Mouse (Mus musculus) testis, adult 2 months (tissue): ENCODE data around the gene Sec24d.

Source experiments
- CTCF ChIP-seq: fragments of 200-500 bp; IDR thresholded peaks from 2 replicates; pipeline ENCODE4 v1.5.1; 2012; ENCODE audit warnings: low read depth, mild to moderate bottlenecking, inconsistent platforms, low read length, moderate library complexity; ENCODE audit not compliant: control insufficient read depth, insufficient read depth, insufficient replicate concordance
- POLR2A ChIP-seq: fragments of 200-500 bp; IDR thresholded peaks from 2 replicates; pipeline ENCODE4 v1.6.1; 2012; ENCODE audit warnings: low read depth, mild to moderate bottlenecking, inconsistent platforms, low read length, moderate library complexity; ENCODE audit not compliant: control insufficient read depth

DNA sequence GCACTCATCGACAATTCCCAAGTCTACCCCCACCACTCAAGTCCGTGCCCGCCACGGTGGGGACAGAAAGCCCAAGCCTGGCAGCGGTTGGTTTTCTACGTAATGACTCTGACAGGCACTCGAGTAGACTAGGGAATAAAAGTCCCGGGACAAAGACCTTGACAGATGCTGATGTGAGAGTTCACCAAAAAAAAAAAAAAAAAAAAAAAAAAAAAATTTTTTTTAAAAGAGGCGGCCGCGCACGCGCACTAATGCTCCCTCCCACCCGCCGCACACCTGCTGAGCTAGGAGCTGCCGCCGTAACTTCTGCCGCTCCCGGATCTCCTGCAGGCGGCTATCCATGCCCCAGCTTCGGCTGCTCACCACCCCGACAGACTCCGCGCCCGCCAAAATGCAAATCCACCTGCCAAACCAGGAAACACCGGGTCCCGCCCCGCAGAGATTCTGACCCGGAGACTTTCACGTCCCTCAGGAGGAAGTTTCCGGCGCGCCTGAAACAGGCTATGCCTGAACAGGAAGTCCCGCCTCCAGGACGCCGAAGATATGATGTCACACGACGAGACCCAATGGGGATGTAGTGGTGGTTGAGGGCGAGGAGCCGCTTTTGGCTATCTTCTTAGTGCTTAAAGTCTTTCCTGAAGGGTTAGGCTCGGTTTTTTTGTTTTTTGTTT lies 118.4 kb downstream of the Sec24d start, which contains the start of gene Mettl14:
- TF ChIP-seq POLR2A: peak; percentile 95
- no peak for TF ChIP-seq CTCF
